Mouse (Mus musculus) forebrain, embryonic 16.5 days (tissue): ENCODE data around the gene Usp2. TPM values are rescaled to one million over a fixed set of nuclear protein-coding genes. Genes with fewer than 3 reads are reported as not detected.
"Not testable (repeated sequence)": the region's sequence is repeated elsewhere in the genome, so short reads cannot be mapped to it uniquely, and the experiment has no call there.

ENCODE experiments used
- ATAC-seq: fragments of 200-750 bp; cut with Nextera tagmentation; 2 replicates; pipeline ENCODE4 v1.8.0; 2017; ENCODE audit warnings: mild to moderate bottlenecking, moderate library complexity
- H3K27ac ChIP-seq: fragments of 300-500 bp; sonication (generic); 2 replicates; pipeline ENCODE4 v1.5.1; 2014; ENCODE audit warnings: low read length, control low read depth
- H3K27me3 ChIP-seq: fragments of 300-500 bp; sonication (generic); replicated peaks from 2 replicates; pipeline ENCODE4 v1.6.1; 2014; ENCODE audit warnings: low read length; ENCODE audit not compliant: control insufficient read depth, insufficient read depth
- H3K36me3 ChIP-seq: fragments of 300-500 bp; sonication (generic); 2 replicates; pipeline ENCODE4 v1.6.1; 2014; ENCODE audit not compliant: control insufficient read depth, insufficient read depth
- H3K4me1 ChIP-seq: fragments of 300-500 bp; sonication (generic); replicated peaks from 2 replicates; pipeline ENCODE4 v1.6.1; 2014; ENCODE audit warnings: low read length; ENCODE audit not compliant: control insufficient read depth, insufficient read depth
- H3K4me2 ChIP-seq: fragments of 300-500 bp; sonication (generic); 2 replicates; pipeline ENCODE4 v1.6.1; 2014; ENCODE audit warnings: mild to moderate bottlenecking, low read length, control low read depth
- H3K4me3 ChIP-seq: fragments of 300-500 bp; sonication (generic); replicated peaks from 2 replicates; pipeline ENCODE4 v1.5.1; 2014; ENCODE audit warnings: mild to moderate bottlenecking, low read length, control low read depth
- H3K9ac ChIP-seq: fragments of 300-500 bp; sonication (generic); replicated peaks from 2 replicates; pipeline ENCODE4 v1.6.1; 2014; ENCODE audit warnings: low read depth, low read length, control low read depth
- H3K9me3 ChIP-seq: fragments of 300-500 bp; sonication (generic); 2 replicates; pipeline ENCODE4 v1.6.1; 2016; ENCODE audit warnings: low read length; ENCODE audit not compliant: control insufficient read depth
- WGBS: fragments of 180-500 bp; shearing (Covaris S2); extraction: QIAGEN DNeasy Blood & Tissue Kit; methylation state at CpG from one replicate; pipeline ENCODE4 v1.1.7; 2014; 5-methylcytosine and 5-hydroxymethylcytosine counted together
- polyA plus RNA-seq: library from polyadenylated mRNA; unstranded; fragments of >200 nt; fragmentation: Nextera tagmentation; extraction: Ambion mirVana; gene quantifications from 2 replicates; pipeline ENCODE4 v1.2.1, GENCODE M21; 2015

The Usp2 gene
- polyA plus RNA-seq, 1 experiment from 2014 or later = 13.7 TPM

- peak overlapping the region; percentile 34 for H3K4me2 ChIP-seq
- WGBS = 30% methylated on average over 9 of the region's 9 CpGs
- no peaks in the 10 kb centered on the region for H3K36me3 ChIP-seq
- H3K27ac ChIP-seq = no peak overlapping the region
- ATAC-seq = no peak
- H3K9me3 ChIP-seq = no peaks in the 10 kb centered on the region
- H3K4me3 ChIP-seq = no peak overlapping the region
- H3K27me3 ChIP-seq = no peaks in the 10 kb centered on the region
- H3K9ac ChIP-seq = no peak overlapping the region
- H3K4me1 ChIP-seq = peaks cover 47% of the 10 kb centered on the region
Observed at GRCm38 (mm10) chr9:44109360-44110095, 42.7 kb downstream of the Usp2 start.

DNA sequence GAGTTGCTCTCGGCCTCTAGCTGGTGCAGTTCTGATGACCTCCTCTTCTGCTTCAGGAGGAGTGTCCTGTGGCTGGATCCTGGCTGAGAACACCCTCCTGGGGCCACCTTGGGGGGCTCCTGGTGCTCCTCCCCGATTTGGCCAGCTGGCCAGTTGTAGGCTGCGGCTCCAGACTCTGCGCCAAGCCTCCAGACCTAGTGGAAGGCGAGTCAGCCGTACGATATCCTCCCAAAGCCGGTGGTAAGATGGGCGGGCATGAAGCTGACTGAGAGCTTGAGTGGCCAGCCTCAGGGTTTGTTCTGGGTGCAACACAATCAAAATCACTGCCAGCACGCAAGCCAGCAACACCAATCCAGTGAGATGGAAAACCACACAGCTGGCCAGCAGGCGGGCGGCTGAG, 45.1 kb downstream of the Usp2 start:
- 63% methylated on average over 9 of the region's 12 CpGs for WGBS
- H3K9ac ChIP-seq, H3K27me3 ChIP-seq, ATAC-seq, H3K27ac ChIP-seq, H3K36me3 ChIP-seq, H3K4me2 ChIP-seq, H3K4me3 ChIP-seq, H3K9me3 ChIP-seq: not testable (repeated sequence)
- peaks cover 40% of the 10 kb centered on the region for H3K4me1 ChIP-seq

DNA sequence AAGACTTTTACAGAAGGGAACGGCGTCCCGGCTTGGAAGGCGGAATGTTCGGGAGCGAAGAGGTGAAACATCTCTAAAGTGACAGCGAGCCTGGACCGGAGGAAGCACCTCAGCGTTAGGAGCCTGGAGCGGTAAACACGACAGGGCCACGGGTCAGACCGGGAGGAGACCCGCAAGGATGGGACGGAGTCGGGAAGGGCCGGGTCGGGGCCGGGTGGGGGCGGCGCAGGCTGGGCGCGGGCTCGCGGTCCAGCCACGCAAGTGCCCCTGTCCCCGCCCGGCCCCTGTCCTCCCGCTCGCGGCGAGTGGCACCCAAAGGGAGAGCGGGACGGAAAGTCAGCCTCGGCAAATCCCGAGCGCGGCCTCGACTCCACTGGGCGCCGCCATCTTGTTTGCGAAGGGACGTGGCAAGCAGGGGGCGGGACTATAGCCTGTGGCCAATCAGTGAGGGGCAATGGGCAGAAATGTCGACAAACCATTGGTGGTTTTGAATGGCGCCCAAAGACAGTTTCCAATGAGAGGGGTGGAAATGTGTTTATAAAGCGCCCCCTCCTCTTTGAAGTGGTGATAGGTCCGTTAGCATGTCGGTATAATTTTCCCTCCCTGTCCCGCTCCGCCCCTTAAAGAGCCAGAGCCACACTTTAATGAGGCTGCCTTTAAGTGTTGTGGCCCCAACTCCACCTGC, 46.4 kb downstream of the Usp2 start, which contains the start of the genes Gm49380 and Rnf26:
Gm49380 (minus strand) TSS at position 396 of the 685 bp plus-strand sequence.
Rnf26 (minus strand) TSS at position 413 of the 685 bp plus-strand sequence.
- ATAC-seq = peak; percentile 97
- H3K36me3 ChIP-seq = no peaks in the 10 kb centered on the region
- H3K4me1 ChIP-seq = peaks cover 26% of the 10 kb centered on the region
- no peaks in the 10 kb centered on the region for H3K27me3 ChIP-seq
- peak within 1 kb of the TSS; percentile 75 for H3K9ac ChIP-seq
- H3K27ac ChIP-seq = no peak within 1 kb of the TSS
- H3K4me3 ChIP-seq = peak within 1 kb of the TSS; percentile 68
- WGBS = under 1% methylated on average over 50 of the region's 51 CpGs
- peak within 1 kb of the TSS; percentile 49 for H3K4me2 ChIP-seq
- no peaks in the 10 kb centered on the region for H3K9me3 ChIP-seq

GRCm38 (mm10) chr9:44114453-44114852, 47.6 kb downstream of the Usp2 start:
- 97% methylated on average over 2 of the region's 2 CpGs for WGBS
- Histone ChIP-seq H3K9ac (no peak overlapping the region), H3K4me1 (peaks cover 14% of the 10 kb centered on the region), H3K36me3 (no peaks in the 10 kb centered on the region), H3K27me3 (no peaks in the 10 kb centered on the region), H3K9me3 (no peaks in the 10 kb centered on the region), H3K4me2 (no peak overlapping the region), H3K27ac (no peak overlapping the region), H3K4me3 (no peak overlapping the region)
- no peak for ATAC-seq

DNA sequence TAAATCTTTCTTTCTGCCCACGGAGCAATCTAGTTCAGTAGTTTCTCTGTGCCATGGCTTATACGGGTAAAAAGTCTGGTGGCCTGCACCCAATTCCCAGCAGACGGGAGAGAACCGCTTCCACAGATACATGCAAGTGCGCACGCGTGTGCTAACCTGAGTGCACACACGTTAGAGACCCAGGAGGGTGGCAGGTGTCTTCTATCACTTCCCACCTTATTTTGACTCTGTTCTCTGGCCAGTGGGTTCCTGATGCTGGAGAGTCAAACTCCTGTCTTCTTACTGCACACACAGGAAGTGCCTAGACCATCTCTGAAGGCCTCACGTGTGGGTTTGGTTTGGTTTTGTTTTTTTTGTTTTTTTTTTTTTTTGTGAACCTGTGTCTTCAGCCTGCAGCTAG, 48.8 kb downstream of the Usp2 start:
- Histone ChIP-seq H3K9ac (no peak overlapping the region), H3K27me3 (no peaks in the 10 kb centered on the region), H3K9me3 (no peaks in the 10 kb centered on the region), H3K4me2 (no peak overlapping the region), H3K27ac (no peak overlapping the region), H3K4me1 (peaks cover 3% of the 10 kb centered on the region), H3K36me3 (no peaks in the 10 kb centered on the region), H3K4me3 (no peak overlapping the region)
- ATAC-seq = no peak
- whole genome bisulfite sequencing = 90% methylated on average over 9 of the region's 9 CpGs

GRCm38 (mm10) chr9:44116182-44116581, 49.4 kb downstream of the Usp2 start:
- Histone ChIP-seq H3K4me1 (peaks cover 3% of the 10 kb centered on the region; the same call in 1 of the 2 replicates), H3K27me3 (no peaks in the 10 kb centered on the region), H3K4me3 (no peak overlapping the region), H3K27ac (no peak overlapping the region), H3K9me3 (no peaks in the 10 kb centered on the region), H3K4me2 (no peak overlapping the region), H3K36me3 (no peaks in the 10 kb centered on the region), H3K9ac (no peak overlapping the region)
- WGBS = 90% methylated on average over 4 of the region's 4 CpGs
- no peak for ATAC-seq

GRCm38 (mm10) chr9:44119011-44119410, 52.2 kb downstream of the Usp2 start:
- ATAC-seq = no peak
- WGBS = 49% methylated on average over 5 of the region's 5 CpGs
- H3K36me3 ChIP-seq = no peaks in the 10 kb centered on the region

GRCm38 (mm10) chr9:44119948-44120465, 53.2 kb downstream of the Usp2 start:
- Histone ChIP-seq H3K36me3 (no peaks in the 10 kb centered on the region), H3K4me3 (no peak overlapping the region), H3K27ac (no peak overlapping the region), H3K4me2 (no peak overlapping the region), H3K9ac (no peak overlapping the region), H3K4me1 (no peaks in the 10 kb centered on the region), H3K27me3 (no peaks in the 10 kb centered on the region), H3K9me3 (no peaks in the 10 kb centered on the region)
- WGBS = 87% methylated on average over 8 of the region's 8 CpGs
- no peak for ATAC-seq

More at GRCm38 (mm10) chr9:44119011-44119410, 52.2 kb downstream of the Usp2 start:
- Histone ChIP-seq H3K9ac (no peak overlapping the region), H3K27ac (no peak overlapping the region), H3K4me2 (no peak overlapping the region), H3K4me1 (no peaks in the 10 kb centered on the region), H3K9me3 (no peaks in the 10 kb centered on the region), H3K27me3 (no peaks in the 10 kb centered on the region), H3K4me3 (no peak overlapping the region)

- peaks cover 2% of the 10 kb centered on the region; the same call in 1 of the 2 replicates for H3K27me3 ChIP-seq
- no peak for ATAC-seq
- no peak overlapping the region for H3K9ac ChIP-seq
- no peak overlapping the region for H3K4me3 ChIP-seq
- H3K36me3 ChIP-seq = no peaks in the 10 kb centered on the region
- 78% methylated on average over 6 of the region's 6 CpGs for WGBS
- H3K9me3 ChIP-seq = no peaks in the 10 kb centered on the region
- peaks cover 7% of the 10 kb centered on the region for H3K4me1 ChIP-seq
- H3K27ac ChIP-seq = no peak overlapping the region
- no peak overlapping the region for H3K4me2 ChIP-seq
Observed at GRCm38 (mm10) chr9:44124317-44124716, 57.5 kb downstream of the Usp2 start.
